Mouse (Mus musculus): ENCODE results near the gene Gm5416.
"Not testable (repeated sequence)": the region's sequence is repeated elsewhere in the genome, so short reads cannot be mapped to it uniquely, and the experiment has no call there.

Gm5416 gene

DNA sequence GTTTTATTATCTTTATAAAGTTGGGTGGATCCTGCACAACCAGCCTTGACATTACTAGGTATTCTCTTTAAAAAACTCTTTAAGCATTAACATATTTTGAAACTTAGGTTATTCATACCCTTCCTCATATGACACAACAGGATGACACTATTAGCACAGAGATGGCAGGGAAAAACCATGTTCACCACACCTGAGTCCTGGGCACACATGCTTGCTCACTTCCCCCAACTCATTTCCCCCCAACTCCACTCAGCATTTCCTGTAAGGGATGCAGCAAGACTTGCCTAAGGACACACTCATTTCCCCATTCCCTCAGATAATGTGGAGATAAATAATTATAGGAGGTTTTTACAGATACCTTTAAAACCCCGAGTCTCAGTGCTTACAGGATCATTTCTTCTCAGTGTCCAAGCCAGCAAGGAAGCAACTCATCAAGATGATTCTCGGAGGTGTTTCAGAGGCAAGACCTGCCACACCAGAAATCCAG, at the start of gene Gm5416:
Gene Gm5416 (plus strand): TSS at position 437 of the 487 bp plus-strand sequence.
- no peak for DNase-seq (ENCODE audit: inconsistent ontology term)

DNA sequence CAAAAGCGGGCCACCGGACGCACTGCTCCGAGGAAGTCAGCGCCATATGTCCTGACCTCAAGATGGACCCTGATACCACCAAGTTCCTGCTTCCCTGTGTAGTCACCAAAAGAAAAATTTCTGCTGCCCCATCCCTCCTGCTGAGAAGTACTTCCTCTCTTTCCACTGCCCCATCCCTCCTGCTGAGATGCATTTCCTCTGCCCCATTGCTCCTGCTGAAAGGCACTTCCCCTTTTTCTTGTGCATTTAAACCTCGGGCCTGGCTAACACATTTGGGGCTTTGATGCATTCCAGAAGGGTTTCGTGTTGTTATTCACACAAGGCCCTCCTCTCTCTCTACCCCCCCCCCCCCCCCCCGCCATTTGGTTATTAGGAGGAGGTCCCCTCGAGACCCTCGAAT, 42.4 kb upstream of the Gm5416 start:
- DNase-seq (ENCODE audit: inconsistent ontology term), result not testable (repeated sequence)

DNA sequence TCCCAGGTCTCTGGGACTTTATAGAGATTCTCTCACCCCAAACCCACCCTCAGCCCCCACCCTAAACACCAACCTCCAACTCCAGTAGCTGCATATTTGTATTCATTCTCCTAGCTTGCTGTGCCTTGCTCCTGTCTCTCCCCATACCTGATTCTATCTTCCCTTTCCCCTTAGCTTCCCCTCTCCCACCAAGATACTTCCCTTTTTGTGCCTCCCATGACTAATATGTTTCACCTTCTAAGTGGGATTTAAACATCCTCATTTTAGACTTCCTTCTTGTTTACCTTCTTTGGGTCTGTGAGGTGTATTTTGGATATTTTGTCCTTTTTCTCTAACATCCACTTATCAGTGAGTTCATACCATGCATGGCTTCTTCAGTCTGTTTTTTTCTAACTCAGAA, 34.1 kb upstream of the Gm5416 start:
- DNase-seq (ENCODE audit: inconsistent ontology term), result no peak

DNA sequence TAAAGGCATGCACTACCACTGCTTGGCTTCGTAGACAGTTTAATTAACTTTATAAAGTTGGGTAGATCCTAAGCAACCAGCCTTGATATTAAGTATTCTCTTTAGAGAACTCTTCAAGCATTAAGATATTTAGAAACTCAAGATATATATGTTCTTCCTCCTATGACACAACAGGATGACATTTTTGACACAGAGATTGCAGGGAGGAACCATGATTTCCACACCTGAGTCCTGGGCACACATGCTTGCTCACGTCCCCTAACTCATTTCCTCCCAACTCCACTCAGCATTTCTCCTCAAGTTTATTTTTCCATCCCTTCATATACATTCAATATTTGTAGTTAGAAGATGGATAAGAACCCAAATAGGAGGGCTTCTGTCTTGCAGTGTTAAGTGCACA, 30.3 kb upstream of the Gm5416 start:
- no peak for DNase-seq (ENCODE audit: inconsistent ontology term)

DNA sequence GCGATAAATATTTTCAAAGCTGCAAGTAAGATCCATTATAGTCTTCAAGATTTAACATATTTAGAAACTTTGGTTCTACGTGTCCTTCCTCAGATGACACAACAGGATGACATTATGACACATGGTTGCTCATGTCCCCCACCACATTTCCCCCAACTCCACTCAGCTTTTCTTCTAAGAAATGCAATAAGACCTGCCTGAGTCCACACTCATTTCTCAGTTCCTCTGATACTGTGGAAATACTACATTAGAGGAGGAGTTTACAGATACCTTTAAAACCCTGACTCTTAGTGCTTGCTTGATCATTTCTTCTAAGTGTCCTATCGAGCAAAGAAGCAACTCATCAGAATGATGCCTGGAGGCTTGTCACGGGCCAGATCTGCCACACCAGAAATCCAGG, 26.3 kb upstream of the Gm5416 start, which contains the start of gene Gm5483:
Gene Gm5483 (plus strand): TSS at position 301 of the 400 bp plus-strand sequence.
- not testable (repeated sequence) for DNase-seq (ENCODE audit: inconsistent ontology term)

DNA sequence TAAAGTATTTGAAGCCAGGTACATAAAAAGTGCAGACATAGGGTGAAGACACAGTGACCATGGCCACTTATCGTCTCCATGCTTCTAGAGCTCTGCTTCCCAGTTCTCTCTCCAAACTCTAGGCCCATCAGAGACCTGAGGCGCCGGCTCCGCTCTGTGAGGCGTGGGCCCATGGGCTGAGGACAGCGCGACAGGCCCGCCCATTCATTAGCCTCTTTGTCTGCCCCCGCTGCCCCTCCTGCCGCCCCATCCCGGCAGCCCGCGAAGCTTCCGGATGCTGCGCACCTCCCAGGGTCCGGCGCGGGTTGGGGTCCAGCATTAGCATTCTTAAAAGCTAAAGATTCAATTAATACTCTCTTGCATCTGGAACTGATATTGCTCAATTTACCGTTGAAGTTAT, 11.0 kb upstream of the Gm5416 start:
- no peak for DNase-seq (ENCODE audit: inconsistent ontology term)

DNA sequence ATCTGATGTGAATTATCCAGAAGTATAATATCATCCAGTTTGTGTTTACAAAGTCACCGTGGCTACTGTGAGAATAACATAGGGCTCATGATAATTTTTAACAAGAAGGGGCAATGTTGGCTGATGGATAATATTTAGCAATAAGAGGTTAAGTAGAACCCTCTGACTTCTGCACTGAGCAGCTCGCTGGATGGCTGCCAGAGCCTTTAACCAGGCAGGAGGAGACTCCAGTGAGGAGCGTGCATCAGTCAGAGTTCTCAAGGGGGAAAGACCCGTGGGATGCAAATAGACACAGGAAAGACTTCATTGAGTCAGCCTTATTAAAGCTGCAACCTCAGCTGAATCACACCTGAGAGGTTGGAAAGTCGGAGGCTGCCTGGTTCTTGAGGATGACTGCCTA, 6.4 kb upstream of the Gm5416 start:
- no peak for DNase-seq (ENCODE audit: inconsistent ontology term)

DNA sequence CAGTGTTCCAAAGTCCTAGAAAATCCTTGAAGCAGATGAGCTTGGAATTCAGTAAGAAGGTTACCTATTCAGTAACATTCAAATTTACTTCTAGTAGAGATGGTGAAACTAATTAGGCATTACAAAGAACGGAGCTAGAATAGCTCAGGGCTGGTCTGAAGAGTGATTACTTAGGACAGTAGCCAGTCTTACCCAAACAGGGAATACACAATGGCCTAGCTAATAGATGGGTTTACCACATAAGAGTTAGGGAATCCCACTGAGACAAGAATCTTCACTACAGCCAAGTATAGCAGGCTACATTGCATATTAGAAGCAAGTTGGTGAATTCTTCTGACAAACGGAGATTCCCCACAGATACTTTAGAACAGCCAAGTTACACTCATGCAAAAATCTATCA, 4.5 kb upstream of the Gm5416 start:
- peak; percentile 35 for DNase-seq (ENCODE audit: inconsistent ontology term)

DNA sequence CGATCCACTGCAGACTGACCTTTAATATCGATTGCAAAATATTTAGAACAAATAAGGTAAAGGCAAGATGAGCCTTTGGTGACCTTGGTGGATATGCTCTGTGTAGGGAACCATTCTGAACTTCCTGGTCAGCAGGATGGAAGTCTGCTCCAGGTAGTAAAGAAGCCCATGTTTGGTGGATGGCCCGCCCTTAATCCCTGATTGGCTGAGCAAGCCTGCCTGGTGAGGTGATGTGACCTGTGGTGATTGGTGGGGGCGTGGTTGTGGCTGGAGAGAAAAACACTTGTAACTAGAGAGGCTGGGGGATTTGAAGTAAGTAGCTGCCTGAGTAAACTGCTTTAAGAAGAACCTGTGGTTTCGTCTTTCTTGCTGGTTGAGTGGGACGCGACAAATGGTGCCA, 11.0 kb downstream of the Gm5416 start, which contains the start of gene 2010005H15Rik:
Gene 2010005H15Rik (plus strand): TSS at position 301 of the 400 bp plus-strand sequence.
- not testable (repeated sequence) for DNase-seq (ENCODE audit: inconsistent ontology term)

DNA sequence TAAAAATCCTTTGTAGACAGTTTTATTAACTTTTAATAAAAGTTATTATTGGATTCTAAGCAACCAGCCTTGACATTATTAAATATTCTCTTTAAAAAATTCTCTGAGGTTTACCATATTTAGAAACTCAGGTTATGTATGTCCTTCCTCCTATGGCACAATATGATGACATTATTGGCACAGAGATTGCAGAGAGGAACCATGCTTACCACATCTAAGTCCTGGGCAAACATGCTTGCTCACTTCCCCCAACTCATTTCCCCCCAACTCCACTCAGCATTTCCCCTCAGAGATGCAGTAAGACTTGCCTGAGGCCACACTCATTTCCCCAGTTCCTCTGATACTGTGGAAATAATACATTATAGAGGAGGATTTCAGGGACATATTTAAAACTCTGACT, 50.4 kb downstream of the Gm5416 start:
- DNase-seq (ENCODE audit: inconsistent ontology term), result not testable (repeated sequence)
